19 mouse cellular contexts compared by ENCODE assay signal in genomic region chr1:133701824-133702223, GRCm38 (mm10). TPM values are rescaled to one million over a fixed set of nuclear protein-coding genes. Genes with fewer than 3 reads are reported as not detected.
DNase-seq lines count a peak whose midpoint lies in the region; TF ChIP-seq lines count a peak whose summit lies in the region.
"Not testable (repeated sequence)": the region's sequence is repeated elsewhere in the genome, so short reads cannot be mapped to it uniquely, and the experiment has no call there.
"Had no signal": no experiment of that assay in that cellular context is flagged by ENCODE, and none has a peak within 500 bp of the region (broad histone marks: within the 10 kb centered on the region; RNA-seq: fewer than 3 reads in every experiment).

No protein-coding gene starts in this region.

- H3K27me3 ChIP-seq in cerebellum, adult 2 months (ENCODE audit: control insufficient read depth, insufficient read depth, low read length); heart, adult 2 months (ENCODE audit: control insufficient read depth, insufficient read depth, low read length): not testable (repeated sequence)

- 42% methylated on average over 1 of the region's 2 CpGs for WGBS in cerebellum, adult 2 months
- 25% methylated on average over 1 of the region's 2 CpGs for WGBS in heart, adult 2 months
- 5% methylated on average over 2 of the region's 2 CpGs for WGBS in lung, adult 2 months

- not testable (repeated sequence) for H3K4me1 ChIP-seq in cerebellum, adult 2 months (ENCODE audit: control insufficient read depth, insufficient read depth, low read length); heart, adult 2 months (ENCODE audit: control insufficient read depth, insufficient read depth, low read length); lung, adult 2 months (ENCODE audit: control insufficient read depth, insufficient read depth, low read length)

- H3K27ac ChIP-seq in cerebellum, adult 2 months (ENCODE audit: insufficient read depth, low read length); heart, adult 2 months: not testable (repeated sequence)

- H3K9ac ChIP-seq in heart, adult 2 months (ENCODE audit: low read depth, low read length), result not testable (repeated sequence)

- not testable (repeated sequence) for TF ChIP-seq POLR2A in cerebellum, adult 2 months (IDR thresholded peaks at IDR 0.05; ENCODE audit: borderline replicate concordance, insufficient read depth, low read length); heart, adult 2 months (IDR thresholded peaks at IDR 0.05; ENCODE audit: insufficient read depth, low read depth, low read length); lung, adult 2 months (IDR thresholded peaks at IDR 0.05; ENCODE audit: borderline replicate concordance, extremely low read depth, low read depth, low read length)

- peak; percentile 29; the same call in 1 of the 2 replicates for TF ChIP-seq CTCF in cerebellum, adult 2 months (IDR thresholded peaks at IDR 0.05; ENCODE audit: borderline replicate concordance, insufficient read depth, low read depth, low read length)
- peak; percentile 56 for TF ChIP-seq CTCF in heart, adult 2 months (IDR thresholded peaks at IDR 0.05)
- 0 out of 2 replicates have a peak, but pooled peaks have one; percentile 15 for TF ChIP-seq CTCF in lung, adult 2 months (IDR thresholded peaks at IDR 0.05; ENCODE audit: insufficient read depth, low read length)

- intact Hi-C loops in heart, adult 2 months (cut with DNase I), result not testable (repeated sequence)

- DNase-seq in A20 (ENCODE audit: low read depth, low spot score), result peak; percentile 58
- DNase-seq in NIH3T3 (ENCODE audit: low read depth), result peak; percentile 56
- DNase-seq in cerebellum, adult 2 months; heart, adult 2 months; lung, adult 2 months: not testable (repeated sequence)
- peak; percentile 40 for DNase-seq in kidney, postnatal 10 days
- DNase-seq in naive thymus-derived CD4-positive, alpha-beta T cell, adult 2 months (ENCODE audit: low read depth), result peak; percentile 51
- DNase-seq in thymus, postnatal 14 days, result peak; percentile 53

- TF ChIP-seq EP300 in heart, adult 2 months (IDR thresholded peaks at IDR 0.05; ENCODE audit: insufficient read depth, low read depth, low read length), result not testable (repeated sequence)

- not testable (repeated sequence) for H3K36me3 ChIP-seq in heart, adult 2 months (ENCODE audit: control insufficient read depth, insufficient read depth, low read length)

- H3K4me3 ChIP-seq in cerebellum, adult 2 months (replicated peaks; ENCODE audit: insufficient read depth, low read depth, low read length); heart, adult 2 months; lung, adult 2 months (replicated peaks; ENCODE audit: extremely low read depth, low read depth, low read length): not testable (repeated sequence)

- not testable (repeated sequence) for H3K79me2 ChIP-seq in heart, adult 2 months (replicated peaks; ENCODE audit: control insufficient read depth, insufficient read depth, low read length)

RNA-seq across cellular contexts. Expression of gene Lax1, which starts 11.9 kb away (rescaled TPM):
- polyA plus RNA-seq in cerebellum, adult 2 months (2012; rRNA removed), result 0.25 and 0.27 TPM in 2 replicates
- total RNA-seq in heart, adult 2 months (2021), result under 1 TPM; 0.36 to 0.73 TPM
- polyA plus RNA-seq in heart, adult 2 months (2012; rRNA removed), result 0.45 and 0.47 TPM in 2 replicates
- 1.6 and 2.5 TPM in 2 replicates for polyA plus RNA-seq in lung, adult 2 months (2012; rRNA removed)
- total RNA-seq: gastrocnemius, adult 8-10 months; layer of hippocampus, adult 8-10 months had no signal
- polyA plus RNA-seq: forebrain, embryonic 16.5 days; hindbrain, embryonic 14.5 days had no signal

RNA-seq across cellular contexts. Expression of gene Gm38394, which starts 40.7 kb away (rescaled TPM):
- polyA plus RNA-seq in cerebellum, adult 2 months (2012; rRNA removed), result 5.4 and 5.5 TPM in 2 replicates
- total RNA-seq in heart, adult 2 months (2021), result 10 to 100 TPM; 14.5 to 15.0 TPM
- polyA plus RNA-seq in heart, adult 2 months (2012; rRNA removed), result 2.5 and 6.2 TPM in 2 replicates
- polyA plus RNA-seq in lung, adult 2 months (2012; rRNA removed), result 3.4 and 5.3 TPM in 2 replicates

RNA-seq across cellular contexts. Expression of gene Zbed6, which starts 41.1 kb away (rescaled TPM):
- 5.5 and 6.2 TPM in 2 replicates for polyA plus RNA-seq in cerebellum, adult 2 months (2012; rRNA removed)
- 1 to 10 TPM; 3.2 to 3.3 TPM for total RNA-seq in heart, adult 2 months (2021)
- 2.3 and 5.5 TPM in 2 replicates for polyA plus RNA-seq in heart, adult 2 months (2012; rRNA removed)
- polyA plus RNA-seq in lung, adult 2 months (2012; rRNA removed), result 2.0 and 4.6 TPM in 2 replicates
- polyA plus RNA-seq: CD4-positive, CD25-positive, alpha-beta regulatory T cell, adult 4 months; embryonic facial prominence, embryonic 10.5 days; erythroblast, embryonic 14.5 days; forebrain, embryonic 16.5 days; hindbrain, embryonic 14.5 days; limb, embryonic 12.5 days; liver, embryonic 16.5 days; neural tube, embryonic 13.5 days; stomach, embryonic 14.5 days had no signal
